Mouse (Mus musculus) frontal cortex, adult (tissue): ENCODE results near the gene Mfsd10.

ENCODE experiments used
- ATAC-seq: cut with Nextera tagmentation; 2 replicates; pipeline ENCODE4 v1.9.2; 2017; ENCODE audit warnings: mild to moderate bottlenecking, moderate library complexity, mixed read lengths; ENCODE audit not compliant: low TSS enrichment

The Mfsd10 gene

GRCm38 (mm10) chr5:34636481-34637287, at the start of gene Mfsd10:
Mfsd10 (minus strand) TSS chr5:34637212.
- peak; percentile 76 for ATAC-seq

DNA sequence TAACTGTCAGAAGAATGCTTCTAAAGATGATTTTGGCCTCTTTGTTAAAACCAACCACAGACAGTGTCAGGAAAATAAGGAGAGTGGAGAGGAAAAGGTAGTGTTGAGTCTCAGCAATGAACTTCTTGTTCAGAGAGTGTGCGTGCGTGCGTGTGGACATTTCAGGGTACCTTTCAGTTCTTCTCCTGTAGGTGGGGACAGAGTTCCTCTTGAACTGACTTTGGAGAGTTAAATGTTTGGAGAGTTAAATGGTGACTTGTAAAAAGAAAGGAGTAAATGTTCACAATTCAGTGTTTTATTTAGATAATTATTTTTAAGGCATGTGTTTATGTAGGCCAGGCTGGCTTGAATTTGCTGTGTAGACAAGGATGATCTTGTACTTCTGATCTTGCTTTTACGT, 33.3 kb upstream of the Mfsd10 start:
- ATAC-seq = no peak

DNA sequence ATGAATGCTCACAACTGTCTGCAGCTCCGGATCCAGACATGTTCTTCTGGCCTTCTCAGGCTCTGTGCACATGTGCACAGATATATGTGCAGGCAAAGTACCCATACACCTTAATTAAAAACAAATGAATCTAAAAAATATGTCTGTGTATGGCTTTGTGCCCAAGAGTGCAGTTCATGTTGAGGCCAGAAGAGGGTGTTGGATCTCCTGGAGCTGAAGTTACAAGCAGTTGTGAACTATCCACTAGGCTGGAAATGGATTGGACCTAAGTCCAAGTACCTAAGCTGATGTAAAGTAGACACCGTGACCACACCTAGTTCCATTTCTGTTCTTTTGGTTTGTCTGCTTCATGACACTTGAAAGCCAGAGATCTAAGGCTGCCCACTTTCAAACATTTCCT, 32.5 kb upstream of the Mfsd10 start:
- no peak for ATAC-seq

GRCm38 (mm10) chr5:34663231-34663630, 26.2 kb upstream of the Mfsd10 start:
- no peak for ATAC-seq

DNA sequence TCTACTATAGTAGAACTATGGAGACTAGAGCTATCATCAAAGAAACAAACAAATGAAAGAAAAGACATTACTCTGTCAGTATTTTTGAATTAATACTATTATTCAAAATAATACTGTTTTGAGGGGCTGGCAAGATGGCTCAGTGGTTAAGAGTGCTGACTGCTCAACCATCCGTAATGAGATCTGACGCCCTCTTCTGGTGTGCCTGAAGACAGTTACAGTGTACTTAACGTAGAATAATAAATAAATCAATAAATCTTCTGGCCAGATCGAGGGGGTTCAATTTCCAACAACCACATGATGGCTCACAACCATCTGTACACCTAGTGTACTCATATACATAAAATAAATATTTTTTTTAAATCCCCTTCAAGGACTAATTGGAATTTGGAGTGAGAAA, 24.9 kb upstream of the Mfsd10 start:
- no peak for ATAC-seq

- 0 out of 2 replicates have a peak, but pooled peaks have one; percentile 1 for ATAC-seq
Observed at GRCm38 (mm10) chr5:34660591-34661130, 23.6 kb upstream of the Mfsd10 start.

GRCm38 (mm10) chr5:34659686-34660590, 22.9 kb upstream of the Mfsd10 start, which contains the start of the genes Nop14 and Grk4:
Nop14 (minus strand) TSS chr5:34660148.
Grk4 (plus strand) TSS chr5:34660379.
- peak; percentile 98 for ATAC-seq

DNA sequence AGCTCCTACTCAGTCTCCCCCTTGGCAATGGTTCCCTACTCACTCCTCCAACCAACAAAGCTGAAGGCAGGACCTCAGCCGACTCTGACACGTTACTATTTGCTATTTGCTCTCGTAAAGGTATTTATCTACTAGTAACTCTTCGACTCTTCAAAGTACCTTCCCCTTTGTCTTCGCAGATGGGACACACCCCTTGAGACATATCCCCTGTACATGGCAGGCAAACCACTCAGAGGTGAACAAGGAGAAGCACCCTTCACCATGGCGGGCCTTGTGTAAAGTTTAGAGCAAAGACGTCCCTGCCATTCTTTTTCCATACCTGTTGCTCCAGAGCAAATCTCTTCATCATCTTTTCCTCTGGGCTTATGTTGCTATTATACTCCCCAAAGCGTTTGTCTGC, 20.5 kb upstream of the Mfsd10 start:
- ATAC-seq = no peak

DNA sequence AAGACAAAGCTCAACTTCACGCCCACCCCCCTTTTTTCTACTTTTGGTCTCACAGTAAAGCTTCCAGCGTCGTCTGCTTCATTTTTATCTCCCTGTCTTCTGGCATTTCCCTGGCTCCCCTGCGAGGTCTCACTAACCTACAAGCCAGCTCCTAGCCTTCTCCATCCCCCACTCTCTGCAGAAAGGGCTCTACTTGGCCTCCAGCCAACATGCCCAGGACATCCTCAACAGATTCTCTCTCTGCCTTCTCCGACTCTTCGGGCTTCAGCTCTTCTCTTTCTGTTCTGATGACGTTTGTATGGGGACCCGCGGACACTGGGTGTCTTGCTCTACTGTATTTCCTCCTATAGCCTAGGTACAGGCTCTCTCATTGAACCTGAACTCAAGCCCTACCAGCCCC, 17.9 kb upstream of the Mfsd10 start:
- ATAC-seq = no peak

- no peak for ATAC-seq
Observed at GRCm38 (mm10) chr5:34652961-34653360, 15.9 kb upstream of the Mfsd10 start.

GRCm38 (mm10) chr5:34647581-34647980, 10.6 kb upstream of the Mfsd10 start:
- peak; percentile 45 for ATAC-seq

DNA sequence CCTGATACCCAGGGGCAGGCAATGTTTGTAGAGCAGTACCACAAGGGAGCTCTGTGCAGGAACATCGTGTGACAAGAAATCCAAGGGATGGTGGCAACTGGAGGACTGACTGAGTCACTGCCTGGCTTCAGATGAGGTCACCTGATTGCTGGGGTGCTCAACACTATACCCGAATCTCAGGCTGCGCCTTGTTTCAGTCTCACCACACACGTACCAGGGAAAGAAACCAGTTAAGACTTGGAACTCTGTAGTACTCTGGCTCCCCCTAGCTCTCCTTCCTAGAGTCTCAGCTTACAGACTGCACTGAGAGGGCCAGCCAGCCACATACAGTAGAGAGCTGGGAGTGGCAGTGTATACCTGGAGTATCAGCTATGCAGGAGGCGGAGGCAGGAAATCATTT, 5.9 kb upstream of the Mfsd10 start:
- ATAC-seq = peak; percentile 96

- no peak for ATAC-seq
Observed at GRCm38 (mm10) chr5:34641991-34642390, 5.0 kb upstream of the Mfsd10 start.

DNA sequence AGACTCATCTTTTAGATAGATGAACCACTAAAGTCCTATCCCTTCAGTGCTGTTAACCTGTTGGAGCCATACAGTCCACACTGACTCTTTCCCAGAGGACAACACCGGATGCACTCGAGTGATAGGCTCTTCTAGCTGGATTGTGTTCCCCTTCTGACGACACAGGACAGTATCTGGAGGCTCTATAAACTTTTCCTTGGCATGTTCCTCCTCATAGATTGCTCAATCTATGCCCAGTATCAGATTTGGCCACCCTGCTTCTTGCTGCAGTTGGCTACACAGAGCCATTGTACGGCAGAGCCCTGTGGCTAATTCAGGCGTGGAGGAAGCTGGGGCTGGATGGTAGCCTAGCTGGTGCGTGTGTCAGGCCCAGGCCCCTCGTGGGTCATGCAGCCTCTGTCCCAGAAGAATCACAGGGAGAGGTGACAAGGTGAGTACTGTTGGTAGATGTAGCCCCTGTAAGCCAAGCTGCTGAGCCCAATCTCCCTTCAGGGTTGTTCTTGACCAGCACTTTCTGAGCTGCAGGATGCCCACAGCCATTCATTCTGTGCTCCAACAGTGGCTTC, 662 bp upstream of the Mfsd10 start:
- no peak for ATAC-seq

- ATAC-seq = 0 out of 2 replicates have a peak, but pooled peaks have one; percentile 1
Observed at GRCm38 (mm10) chr5:34635665-34636192, 1.3 kb downstream of the Mfsd10 start.

- no peak for ATAC-seq
Observed at GRCm38 (mm10) chr5:34634746-34635400, 2.1 kb downstream of the Mfsd10 start.

DNA sequence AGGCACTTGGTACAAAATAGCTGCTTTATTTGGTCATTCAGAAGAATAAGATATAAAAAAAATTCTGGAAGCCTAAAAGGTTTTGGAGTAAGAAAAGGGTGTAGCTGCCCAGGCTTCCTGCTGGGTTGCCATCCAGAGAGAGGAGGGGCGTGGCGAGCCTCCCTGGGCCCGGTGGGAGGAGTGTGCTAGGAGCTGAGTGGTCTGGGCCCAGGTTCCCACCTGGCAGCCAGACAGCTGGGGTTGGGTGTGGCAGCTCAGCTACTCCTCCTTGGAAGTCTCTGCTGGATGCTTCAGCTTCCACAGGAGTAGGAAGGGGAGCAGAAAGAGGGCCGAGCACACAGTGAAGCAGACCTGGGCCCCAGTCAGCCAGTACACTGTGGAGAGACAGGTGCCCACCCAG, 3.4 kb downstream of the Mfsd10 start:
- no peak for ATAC-seq

- ATAC-seq = no peak
Observed at GRCm38 (mm10) chr5:34632996-34633395, 4.0 kb downstream of the Mfsd10 start.

- no peak for ATAC-seq
Observed at GRCm38 (mm10) chr5:34609966-34610365, 27.0 kb downstream of the Mfsd10 start.

GRCm38 (mm10) chr5:34608226-34608625, 28.8 kb downstream of the Mfsd10 start:
- no peak for ATAC-seq
